Mouse (Mus musculus) adrenal gland, postnatal 25 days (tissue): ENCODE results near the gene N4bp2l1. TPM values are rescaled to one million over a fixed set of nuclear protein-coding genes. Genes with fewer than 3 reads are reported as not detected.
"Not testable (repeated sequence)": the region's sequence is repeated elsewhere in the genome, so short reads cannot be mapped to it uniquely, and the experiment has no call there.

Experiments used
- DNase-seq: peaks from one replicate; pipeline ENCODE4 v3.0.0; 2021; ENCODE audit warnings: mixed read lengths
- long read RNA-seq: library from polyadenylated mRNA; stranded (forward); transcript quantifications from one replicate; pipeline ENCODE4 v2.0.0, GENCODE M21; 2021
- total RNA-seq: library from RNA; stranded (reverse); gene quantifications from 2 replicates; pipeline ENCODE4 v1.2.3, GENCODE M21; 2021

Gene N4bp2l1
- 34.8 and 40.0 TPM in 2 replicates for total RNA-seq
- long read RNA-seq, transcript N4bp2l1-202 (3 exons, 1,371 nt): minor isoform, 8 of 59 reads
- long read RNA-seq, transcript N4bp2l1-201 (5 exons, 1,905 nt): major isoform, 35 of 59 reads
- long read RNA-seq, partial matches to known transcripts: 1 of 59 reads
- long read RNA-seq, other reads (novel, unspliced or antisense): 12 of 59 reads

DNA sequence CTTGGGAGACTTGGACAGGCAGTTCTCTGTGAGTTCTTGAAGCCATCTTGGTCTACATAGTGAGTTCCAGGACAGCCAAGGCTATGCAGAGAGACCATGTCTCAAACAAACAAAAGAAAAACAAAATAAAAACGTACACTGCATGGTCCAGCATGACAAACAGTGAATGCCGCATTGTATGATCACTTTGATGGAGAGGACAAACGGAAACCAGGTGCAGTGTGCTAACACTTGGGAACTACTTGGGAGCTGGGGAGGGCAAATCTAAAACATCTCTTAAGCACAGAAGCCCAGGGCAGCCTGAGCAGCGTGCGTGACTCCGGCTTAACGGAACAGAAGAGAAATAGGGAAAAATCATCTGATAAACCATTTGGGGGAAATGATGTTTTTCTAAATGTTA, at the start of gene N4bp2l1:
Gene N4bp2l1, minus strand, starts transcription at position 101 of the 400 bp plus-strand sequence.
- DNase-seq: no peak

DNA sequence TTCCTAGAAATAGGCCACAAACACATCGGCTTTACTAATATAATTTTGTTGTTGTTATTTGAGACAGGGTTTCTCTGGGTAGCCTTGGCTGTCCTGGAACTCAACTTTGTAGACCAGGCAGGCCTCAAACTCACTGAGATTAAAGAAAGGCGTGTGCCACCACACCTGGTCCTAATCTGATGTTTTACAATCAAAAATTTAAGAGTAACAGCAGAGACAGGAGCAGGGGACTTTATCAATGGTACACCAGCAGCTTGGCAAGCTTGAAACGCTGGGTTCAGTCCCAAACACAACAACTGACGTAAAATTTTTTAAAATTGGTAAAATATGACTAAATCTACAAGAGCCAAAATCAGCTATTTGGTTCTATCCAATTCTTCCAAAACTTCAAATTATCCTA, 47.9 kb upstream of the N4bp2l1 start:
- no peak for DNase-seq

DNA sequence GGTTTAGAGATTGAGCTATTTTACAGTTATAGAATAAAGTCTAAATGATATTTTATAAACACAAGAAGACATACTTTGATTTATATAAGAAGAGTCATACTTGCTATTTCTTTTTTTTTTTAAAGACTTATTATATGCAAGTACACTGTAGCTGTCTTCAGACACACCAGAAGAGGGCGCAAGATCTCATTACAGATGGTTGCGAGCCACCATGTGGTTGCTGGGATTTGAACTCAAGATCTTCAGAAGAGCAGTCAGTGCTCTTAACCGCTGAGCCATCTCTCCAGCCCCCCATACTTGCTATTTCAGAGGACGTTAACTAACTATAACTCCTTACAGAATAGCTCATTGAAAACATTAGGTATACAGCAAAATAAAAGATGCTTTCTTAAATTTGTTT, 46.4 kb upstream of the N4bp2l1 start:
- DNase-seq: not testable (repeated sequence)

DNA sequence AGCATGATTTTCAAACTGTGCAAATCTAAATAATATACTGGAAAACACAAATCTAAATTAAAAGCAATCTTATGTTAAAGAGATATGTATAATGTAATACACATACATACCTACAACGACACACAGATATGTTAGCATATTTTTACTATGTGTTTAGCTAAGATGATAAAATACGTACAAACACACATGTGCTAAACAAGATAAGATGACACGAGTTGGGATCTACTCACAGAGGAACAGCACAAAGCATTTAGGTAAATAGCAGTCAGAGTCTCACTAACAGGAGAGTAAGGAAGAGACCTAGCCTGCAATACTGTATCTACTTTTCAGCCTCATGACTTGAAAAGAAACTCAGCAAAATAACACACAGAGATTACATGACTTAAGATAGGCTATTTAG, 44.5 kb upstream of the N4bp2l1 start:
- DNase-seq: no peak

DNA sequence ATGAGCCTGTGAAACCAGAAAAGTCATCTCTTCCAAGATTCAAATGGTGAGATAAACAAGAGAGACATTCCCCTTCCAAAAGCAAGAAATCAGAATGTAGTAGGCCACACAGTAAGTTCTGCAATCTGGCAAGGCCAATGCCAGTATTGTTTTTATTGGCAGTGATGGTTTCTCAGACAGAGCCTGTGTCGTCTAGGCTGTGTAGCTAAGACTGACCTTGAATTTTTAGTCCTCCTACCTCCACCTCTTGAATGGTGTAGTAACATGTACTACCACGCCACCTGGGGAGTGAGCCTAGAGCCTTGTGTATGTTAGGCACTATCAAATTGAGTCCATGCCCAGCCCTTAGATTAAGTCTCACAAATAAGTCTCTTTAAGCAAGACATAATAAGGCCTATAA, 32.7 kb upstream of the N4bp2l1 start:
- DNase-seq: no peak

DNA sequence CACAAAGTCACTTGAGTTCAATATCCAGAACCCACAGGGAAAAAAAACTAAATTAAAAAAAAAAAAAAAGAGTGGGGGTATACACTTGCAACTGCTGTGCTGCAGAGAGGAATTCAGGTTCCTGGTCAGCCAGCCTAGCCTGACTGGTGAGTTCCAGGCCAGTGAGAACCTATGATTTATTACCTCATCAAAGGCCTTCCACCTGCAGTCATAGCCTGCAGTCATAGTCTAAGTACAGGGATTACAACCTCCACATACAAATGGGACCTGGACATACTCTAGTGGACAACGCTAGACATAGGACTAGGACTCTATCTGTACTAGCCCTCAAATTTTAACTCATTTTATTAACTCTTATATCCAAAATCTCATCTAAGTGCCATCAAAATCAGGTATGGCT, 32.3 kb upstream of the N4bp2l1 start:
- DNase-seq: no peak

DNA sequence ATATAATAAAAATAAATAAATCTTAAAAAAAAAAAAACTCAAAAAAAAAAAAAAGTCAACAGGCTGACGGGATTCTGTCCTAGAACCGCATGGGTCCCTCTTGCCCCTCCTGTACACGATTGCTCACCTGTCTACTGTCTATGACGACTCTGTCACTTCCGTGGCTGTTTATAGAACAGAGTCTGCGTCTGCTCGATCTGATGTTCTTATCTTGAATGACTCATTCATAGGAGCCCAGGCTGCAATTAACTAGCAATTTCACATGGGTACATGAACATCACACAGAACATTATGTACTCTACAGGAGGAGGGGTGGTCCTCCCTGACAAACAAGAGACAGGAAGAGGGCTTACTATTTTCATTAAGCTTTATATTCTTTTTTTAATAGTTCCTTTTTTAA, 28.5 kb upstream of the N4bp2l1 start:
- DNase-seq: no peak

DNA sequence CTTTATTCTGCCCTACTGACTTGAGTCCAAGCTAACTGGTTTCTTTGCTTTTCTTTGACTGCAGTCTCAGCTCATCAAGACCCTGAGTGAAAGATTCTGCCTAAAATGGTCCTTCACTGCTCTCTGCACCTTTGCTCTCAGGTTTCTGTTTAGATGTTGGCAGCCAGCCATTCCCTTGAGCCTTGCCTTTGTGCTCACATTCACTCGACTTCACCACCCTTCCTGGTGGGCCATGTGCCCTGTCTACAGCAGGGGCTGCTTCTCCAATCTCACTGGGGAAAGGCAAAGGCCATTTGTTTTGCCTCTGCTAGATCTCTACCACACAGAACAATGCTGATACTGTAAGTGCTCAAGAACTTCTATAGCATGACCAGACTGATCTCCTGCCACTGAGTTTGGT, 25.8 kb upstream of the N4bp2l1 start:
- no peak for DNase-seq

DNA sequence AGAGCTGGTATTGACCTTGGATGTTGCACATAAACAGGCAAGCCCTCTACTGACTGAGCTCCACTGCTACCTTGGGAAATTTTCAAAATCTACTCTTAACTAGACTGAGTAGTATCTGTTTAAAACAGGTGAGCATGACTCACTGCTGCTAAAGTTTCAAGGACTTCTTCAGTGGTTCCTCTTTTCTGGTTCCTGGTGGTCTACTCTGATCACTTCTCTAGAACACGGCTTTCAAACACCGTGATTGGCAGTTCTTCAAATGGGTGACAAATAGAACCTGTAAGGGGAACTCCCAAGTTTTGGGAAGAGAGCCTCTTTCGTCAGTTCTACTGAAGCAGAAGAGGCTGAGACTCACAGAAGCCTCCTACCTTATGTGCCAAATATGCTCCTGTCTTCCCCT, 24.6 kb upstream of the N4bp2l1 start:
- DNase-seq: no peak

DNA sequence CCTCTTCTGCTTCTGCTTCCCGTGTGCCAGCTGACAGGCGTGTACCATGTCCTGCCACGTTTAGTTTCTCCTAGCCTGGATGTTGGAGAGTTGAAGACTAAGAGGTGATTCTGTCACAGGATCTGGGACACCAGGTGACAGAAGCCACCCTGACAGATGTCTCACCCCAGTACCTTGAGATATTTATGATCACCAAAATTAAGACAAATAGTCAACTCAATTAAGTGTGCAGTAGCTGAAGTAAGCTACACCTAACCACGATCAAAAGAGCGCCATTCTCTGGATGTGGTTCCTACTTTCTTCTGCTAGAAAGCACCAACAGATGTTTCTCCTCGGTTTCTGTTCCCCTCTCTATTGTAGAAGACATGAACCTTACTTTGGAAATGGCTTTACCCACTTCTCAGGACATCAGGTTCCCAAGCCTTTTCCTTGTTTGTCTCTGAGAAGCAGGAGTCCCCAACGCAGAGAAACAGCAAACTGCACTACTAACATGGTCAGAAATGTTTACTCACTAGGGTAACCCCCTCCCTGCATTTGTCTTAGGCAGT, 23.7 kb upstream of the N4bp2l1 start:
- no peak for DNase-seq

DNA sequence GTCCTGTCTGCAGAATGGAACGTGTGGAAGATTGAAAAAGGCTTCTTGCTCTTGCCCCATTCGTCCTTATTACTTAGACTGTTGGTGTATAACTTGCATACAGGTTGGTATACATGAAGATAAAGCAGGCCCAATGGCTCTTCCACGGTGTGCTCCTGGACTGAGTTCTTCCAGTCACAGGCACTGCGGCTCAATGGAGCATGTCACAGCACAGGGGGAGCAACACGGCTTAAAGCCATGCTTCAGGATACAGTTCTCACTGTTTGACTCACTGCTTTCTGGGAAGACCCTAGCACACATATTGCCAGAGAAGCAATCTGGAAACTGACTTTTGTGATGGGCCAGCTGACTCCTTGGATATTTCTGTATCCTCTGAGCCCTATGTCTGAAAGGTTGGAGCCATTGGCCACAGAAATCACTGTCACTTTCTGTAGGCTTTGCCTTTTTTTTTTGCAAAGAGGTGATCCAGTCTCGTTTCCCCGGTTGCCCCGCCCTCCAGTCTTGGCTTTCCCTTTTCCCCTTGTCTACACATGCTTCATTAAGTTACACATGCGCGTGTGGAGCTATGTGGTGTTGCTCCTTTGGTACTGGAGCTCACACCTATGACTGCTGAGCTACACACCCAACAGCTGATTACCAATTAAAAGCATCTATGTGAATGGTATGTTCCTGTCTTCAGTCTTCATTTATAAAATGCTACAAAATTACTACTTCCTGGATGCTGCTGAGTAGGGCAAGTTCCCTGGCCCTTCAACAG, 21.8 kb upstream of the N4bp2l1 start:
- no peak for DNase-seq

DNA sequence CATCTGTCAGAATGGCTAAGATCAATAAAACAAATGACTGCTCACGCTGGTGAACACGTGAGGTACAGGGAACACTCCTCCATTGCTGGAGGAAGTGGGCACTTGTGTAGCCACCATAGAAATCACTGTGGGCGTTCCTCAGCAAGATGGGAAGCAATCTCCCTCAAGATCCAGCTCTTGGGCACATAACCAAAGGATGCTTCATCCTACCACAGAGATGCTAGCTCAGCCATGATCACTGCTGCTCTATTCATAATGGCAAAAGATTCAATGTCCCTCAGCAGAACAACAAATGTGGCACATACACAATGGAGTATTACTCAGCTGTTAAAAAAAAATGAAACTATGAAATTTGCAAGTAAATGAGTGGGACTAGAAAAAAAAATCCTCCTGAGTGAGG, 19.7 kb upstream of the N4bp2l1 start:
- no peak for DNase-seq

DNA sequence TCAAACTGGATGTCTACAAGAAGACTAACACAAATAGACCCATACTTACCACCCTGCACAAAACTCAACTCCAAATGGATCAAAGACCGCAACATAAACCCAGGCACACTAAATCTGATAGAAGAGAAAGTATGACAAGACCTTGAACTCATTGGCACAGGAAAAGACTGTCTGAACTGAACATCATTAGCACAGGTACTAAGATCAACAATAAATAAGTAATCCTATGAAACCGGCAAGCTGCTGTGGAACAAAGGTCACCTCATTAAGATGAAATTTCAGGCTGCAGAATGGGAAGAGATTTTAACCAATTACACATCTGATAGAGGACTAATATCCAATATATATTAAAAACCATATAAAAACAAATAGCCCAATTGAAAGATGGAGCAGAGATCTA, 19.2 kb upstream of the N4bp2l1 start:
- no peak for DNase-seq

DNA sequence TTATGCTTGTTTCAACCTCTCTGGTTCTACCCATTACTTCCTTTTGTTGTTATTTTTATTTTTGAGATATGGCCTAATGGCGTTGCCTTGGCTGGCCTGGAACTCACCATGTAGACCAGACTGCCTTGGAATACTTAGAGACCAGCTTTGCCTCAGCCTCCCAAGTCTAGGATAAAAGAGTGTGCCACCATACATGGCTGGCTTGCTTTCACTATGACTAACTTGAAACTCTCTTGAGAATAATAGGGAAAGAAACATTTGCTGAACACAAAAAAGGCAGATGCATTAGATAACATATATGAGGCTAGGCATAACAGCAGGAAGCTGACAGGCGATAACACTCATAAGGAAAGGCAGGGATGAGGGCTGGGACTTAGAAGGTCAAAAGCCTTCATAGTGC, 17.1 kb upstream of the N4bp2l1 start:
- no peak for DNase-seq

DNA sequence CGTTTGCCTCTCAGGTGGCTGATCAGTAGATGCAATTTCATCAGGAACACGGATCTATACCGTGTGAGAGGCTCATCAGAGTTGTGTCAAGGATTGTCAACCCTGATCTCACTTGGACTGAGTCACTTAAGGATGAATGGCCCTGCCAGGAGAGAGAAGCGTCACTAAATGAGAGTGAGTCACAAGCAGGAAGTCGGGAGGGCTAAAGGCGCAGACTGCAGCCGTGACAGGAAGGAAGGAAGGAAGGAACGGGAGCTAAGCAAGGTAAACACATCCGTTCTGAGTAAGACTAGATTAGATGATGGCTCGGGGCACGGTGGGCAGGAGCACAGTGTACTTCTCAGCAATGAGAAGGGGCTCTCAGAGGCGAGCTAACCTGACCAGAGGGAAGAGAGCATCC, 14.7 kb upstream of the N4bp2l1 start:
- peak; percentile 25 for DNase-seq

DNA sequence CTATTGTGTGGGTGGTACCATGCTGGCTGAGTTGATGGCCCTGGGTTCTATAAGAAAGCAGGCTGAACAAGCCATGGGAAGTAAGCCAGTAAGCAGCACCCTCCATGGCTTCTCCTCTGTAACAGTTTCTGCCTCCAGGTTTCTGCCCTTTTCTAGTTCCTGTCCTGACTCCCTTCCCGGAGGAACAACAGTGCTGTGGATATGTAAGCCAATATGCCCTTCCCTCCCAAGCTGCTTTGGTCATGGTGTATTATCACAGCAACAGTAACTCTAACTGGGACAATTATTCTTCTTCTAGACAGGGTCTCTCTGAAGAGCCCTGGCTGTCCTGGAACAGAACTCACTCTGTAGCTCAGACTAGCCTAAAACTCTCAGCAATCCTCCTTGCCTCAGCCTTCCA, 14.1 kb upstream of the N4bp2l1 start:
- DNase-seq: no peak

DNA sequence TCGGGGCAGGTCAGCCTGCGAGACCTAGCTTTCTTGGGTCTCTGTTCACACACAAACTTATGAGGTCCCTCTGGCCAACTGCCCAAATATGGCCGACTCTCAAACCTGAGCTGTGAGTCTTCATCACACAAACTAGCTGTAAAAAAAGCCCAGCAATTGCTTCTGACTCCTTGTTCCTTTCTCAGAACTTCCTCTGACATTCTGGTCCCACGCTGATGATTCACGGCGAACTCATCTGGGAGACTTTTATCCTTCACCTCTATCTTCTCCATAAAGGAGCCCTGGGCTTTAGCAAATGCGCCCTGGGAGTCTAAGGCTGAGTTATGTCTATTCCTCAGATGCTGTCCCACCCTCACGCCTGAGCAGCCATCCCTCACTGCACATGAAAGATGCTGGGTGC, 10.6 kb upstream of the N4bp2l1 start:
- no peak for DNase-seq

DNA sequence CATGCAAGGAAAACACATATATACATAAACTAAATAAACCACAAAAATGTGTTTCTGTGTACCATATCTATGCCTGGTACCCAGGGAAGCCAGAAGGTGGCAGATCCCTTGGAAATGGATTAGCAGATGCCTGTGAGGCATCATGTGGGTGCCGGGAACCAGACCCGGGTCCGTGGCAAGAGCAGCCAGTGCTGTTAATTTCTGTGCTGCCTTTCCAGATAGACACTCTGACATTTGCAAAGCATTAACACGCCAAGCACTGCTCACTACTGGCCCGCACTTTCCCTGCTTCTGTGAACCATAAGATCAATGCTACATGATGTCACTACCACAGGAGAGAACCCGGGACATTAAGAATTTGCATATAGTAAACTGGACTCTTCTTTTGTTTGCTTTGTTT, 9.1 kb upstream of the N4bp2l1 start:
- DNase-seq: no peak

DNA sequence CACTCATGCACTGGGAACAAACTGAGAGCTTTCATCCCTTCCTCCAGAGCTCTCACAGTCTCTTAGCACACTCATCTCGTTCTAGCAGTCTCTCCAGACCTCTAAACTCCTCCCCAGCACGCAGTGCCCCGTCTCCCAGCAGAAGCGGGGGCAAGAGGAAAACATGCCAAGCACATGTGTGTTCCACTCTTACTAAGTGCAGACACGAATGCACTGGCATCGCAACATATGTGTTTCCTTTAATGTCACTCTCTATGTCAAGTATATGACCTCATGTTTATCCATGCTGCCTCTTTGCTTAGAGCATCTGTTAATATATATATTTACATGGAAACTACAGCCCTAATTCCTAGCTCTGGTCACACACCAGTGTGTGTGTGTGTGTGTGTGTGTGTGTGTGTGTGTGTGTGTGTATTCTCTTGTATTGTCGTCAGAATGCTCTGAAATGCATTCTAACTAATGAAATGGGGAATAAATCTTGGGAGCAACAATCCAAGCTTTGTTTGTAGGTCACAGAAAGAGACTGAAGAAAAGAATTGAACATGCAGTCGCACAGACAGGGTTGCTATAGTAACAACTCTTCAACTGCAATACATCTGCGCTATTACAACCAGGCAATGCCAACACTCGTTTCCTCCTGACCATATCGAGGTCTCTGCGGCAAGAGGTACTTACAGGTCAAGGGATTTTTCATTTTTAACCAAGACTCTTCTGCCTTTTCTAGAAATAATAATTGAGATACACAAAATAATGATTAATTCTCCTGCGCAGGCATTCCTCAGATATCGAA, 4.6 kb upstream of the N4bp2l1 start:
- DNase-seq: no peak

DNA sequence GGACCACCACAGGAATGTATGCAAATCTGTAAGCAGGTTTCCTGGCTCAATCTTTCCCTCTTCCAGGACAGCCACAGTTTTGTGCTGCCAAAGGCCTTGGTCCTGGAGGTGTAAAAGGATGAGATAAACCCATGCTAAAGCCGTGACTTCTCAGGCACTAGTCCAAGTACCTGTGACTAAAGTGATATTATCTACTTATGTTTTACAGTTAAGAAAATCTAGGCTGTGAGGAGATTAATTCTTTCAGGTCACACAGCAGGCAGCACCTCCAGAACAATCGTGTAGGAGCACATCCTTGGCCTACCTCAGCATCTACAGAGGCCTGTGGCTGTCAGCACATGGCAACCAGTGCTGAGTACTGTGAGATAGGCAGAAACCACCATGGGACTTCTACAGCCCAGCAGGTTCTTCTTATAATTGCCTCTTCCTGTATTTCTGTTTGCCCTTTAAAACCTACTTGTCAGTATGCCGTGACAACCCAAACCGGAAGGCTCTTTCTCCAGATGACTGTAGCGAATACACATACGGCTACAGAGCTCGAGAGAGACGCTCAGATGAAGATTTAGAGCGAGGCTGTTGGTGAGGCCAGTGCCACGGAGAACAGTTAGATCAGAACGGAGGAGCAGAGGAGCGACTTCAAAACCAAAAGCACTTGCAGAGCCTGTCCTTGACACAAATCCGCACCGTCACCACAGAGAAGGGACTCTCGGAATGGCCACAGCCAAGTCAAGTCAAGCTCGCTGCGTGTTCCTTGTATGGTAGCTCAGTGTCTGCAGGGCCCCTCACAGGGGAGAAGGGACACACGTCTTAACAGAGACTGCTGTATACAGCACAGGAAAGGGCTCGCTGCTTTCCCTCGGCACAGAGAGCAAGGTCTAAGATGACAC, 3.8 kb upstream of the N4bp2l1 start:
- peak; percentile 43 for DNase-seq

DNA sequence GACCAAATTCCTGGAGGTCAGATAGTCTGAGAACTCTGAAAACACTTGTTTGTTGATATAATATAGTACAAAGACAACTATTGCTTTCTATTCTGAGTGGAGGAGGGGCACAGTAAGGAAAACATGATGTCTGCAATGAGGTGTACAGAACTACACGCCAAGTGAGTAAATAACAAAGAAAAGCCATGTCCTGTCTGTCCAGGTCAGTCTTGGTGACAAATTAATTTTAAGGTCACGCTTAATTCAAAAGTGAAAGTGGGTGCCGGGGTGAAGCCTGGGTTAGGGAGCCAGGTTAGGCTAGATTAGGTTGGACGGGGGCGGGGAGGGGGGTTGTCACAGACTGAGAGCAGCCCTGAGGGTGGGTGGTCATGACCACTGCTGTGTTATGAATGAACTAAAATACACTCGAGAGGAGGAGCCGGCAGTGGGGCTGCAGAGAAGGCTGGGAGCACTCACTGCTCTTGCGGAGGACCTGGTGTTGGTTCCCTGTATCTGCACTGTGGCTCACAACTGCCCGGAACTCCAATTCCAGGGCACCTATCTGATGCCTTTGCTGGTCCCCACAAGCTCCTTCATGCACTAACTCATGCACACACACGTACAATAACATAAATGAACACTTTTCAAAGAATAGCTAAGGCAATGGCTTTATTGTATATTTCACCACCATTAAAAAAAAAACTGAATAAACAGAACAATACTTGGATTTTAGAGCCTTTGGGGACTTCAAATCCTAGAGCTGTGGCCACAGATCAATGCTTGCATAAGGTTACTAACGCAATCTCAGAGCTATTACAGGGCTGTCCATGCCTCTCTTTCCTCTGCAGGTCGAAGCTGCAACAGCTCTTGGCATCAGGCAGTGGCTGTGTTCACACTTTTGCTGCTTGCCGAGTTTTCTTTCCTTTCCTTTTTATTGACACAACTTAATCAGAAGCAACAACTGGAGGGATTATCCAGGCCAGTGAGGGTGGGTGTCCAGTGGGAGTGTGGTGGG, 2.6 kb upstream of the N4bp2l1 start:
- no peak for DNase-seq
